18 mouse cellular contexts compared by ENCODE assay signal in the genomic region with DNA sequence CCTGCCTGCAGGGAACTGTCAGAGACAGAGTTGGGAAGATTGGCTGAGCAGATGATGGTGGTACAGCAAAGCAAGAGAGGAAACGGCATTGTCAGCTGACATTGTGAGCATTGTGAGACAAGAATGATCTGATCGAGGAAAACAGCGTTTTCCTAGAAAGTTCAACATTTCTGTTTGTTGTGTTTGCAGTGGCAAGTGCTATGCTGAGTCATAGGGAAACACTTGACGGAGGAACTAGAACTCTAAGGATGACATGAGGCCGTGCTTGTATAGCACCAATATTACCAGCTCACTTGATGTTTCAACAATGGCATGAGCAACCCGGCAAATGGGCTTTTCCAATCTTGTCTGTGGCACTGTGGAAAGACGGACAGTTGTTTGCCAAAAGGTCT.
DNase-seq lines count a peak whose midpoint lies in the region; ATAC-seq and TF ChIP-seq lines count a peak whose summit lies in the region.
"Had no signal": no experiment of that assay in that cellular context is flagged by ENCODE, and none has a peak within 500 bp of the region (broad histone marks: within the 10 kb centered on the region; RNA-seq: fewer than 3 reads in every experiment).

No protein-coding gene starts in this region.

- TF ChIP-seq POLR2A in heart, adult 2 months (IDR thresholded peaks at IDR 0.05; ENCODE audit: insufficient read depth, low read depth, low read length), result no peak

- no peaks in the 10 kb centered on the region for H3K9me3 ChIP-seq in kidney, embryonic 15.5 days (replicated peaks)
- no peaks in the 10 kb centered on the region for H3K9me3 ChIP-seq in lung, postnatal 0 days (ENCODE audit: low read length)
- H3K9me3 ChIP-seq in intestine, postnatal 0 days (ENCODE audit: control insufficient read depth), result no peaks in the 10 kb centered on the region
- H3K9me3 ChIP-seq: hindbrain, embryonic 12.5 days; neural tube, embryonic 12.5 days had no signal

- H3K27me3 ChIP-seq in heart, adult 2 months (ENCODE audit: control insufficient read depth, insufficient read depth, low read length), result no peaks in the 10 kb centered on the region
- no peaks in the 10 kb centered on the region for H3K27me3 ChIP-seq in kidney, embryonic 15.5 days
- H3K27me3 ChIP-seq in lung, postnatal 0 days (replicated peaks; ENCODE audit: insufficient read depth, low read length), result no peaks in the 10 kb centered on the region
- no peaks in the 10 kb centered on the region for H3K27me3 ChIP-seq in intestine, postnatal 0 days (replicated peaks; ENCODE audit: control insufficient read depth, insufficient read depth, low read length)
- H3K27me3 ChIP-seq: hindbrain, embryonic 12.5 days; neural tube, embryonic 12.5 days had no signal

- DNase-seq in heart, adult 11 months, result peak; percentile 74
- no peak for DNase-seq in heart, adult 2 months
- no peak for DNase-seq in kidney, postnatal 10 days
- peak; percentile 59 for DNase-seq in lung, postnatal 0 days (ENCODE audit: low spot score)
- no peak for DNase-seq in lung, adult 18-20 months
- DNase-seq in adrenal gland, adult 8-10 months, result no peak
- DNase-seq: adrenal gland, postnatal 36 days; cerebellum, adult 9-10 months; heart, postnatal 14 days; kidney, postnatal 4 days; liver; midbrain, embryonic 14.5 days; right cerebral cortex, postnatal 14 days had no signal

- no peak overlapping the region for H3K27ac ChIP-seq in heart, adult 2 months
- peak overlapping the region; percentile 34 for H3K27ac ChIP-seq in kidney, embryonic 15.5 days
- H3K27ac ChIP-seq in lung, postnatal 0 days (ENCODE audit: low read length), result peak overlapping the region; percentile 51; the same call in 1 of the 2 replicates
- H3K27ac ChIP-seq in intestine, postnatal 0 days (ENCODE audit: low read depth, low read length), result no peak overlapping the region
- H3K27ac ChIP-seq: hindbrain, embryonic 12.5 days; neural tube, embryonic 12.5 days had no signal

- intact Hi-C loops in heart, adult 2 months (cut with DNase I), result loop anchor here (5.0 to 10.0 kb wide), 3 partner anchors 71 to 199 kb away; no protein-coding TSS in a partner anchor

- no peaks in the 10 kb centered on the region for H3K79me2 ChIP-seq in heart, adult 2 months (replicated peaks; ENCODE audit: control insufficient read depth, insufficient read depth, low read length)

- H3K4me3 ChIP-seq in heart, adult 2 months, result no peak overlapping the region
- H3K4me3 ChIP-seq in kidney, embryonic 15.5 days (replicated peaks), result no peak overlapping the region
- no peak overlapping the region for H3K4me3 ChIP-seq in lung, postnatal 0 days (ENCODE audit: low read depth, low read length)
- no peak overlapping the region for H3K4me3 ChIP-seq in intestine, postnatal 0 days (ENCODE audit: low read depth, low read length)
- H3K4me3 ChIP-seq: hindbrain, embryonic 12.5 days; neural tube, embryonic 12.5 days had no signal

- H3K4me1 ChIP-seq in heart, adult 2 months (ENCODE audit: control insufficient read depth, insufficient read depth, low read length), result peaks cover 8% of the 10 kb centered on the region
- H3K4me1 ChIP-seq in kidney, embryonic 15.5 days, result peaks cover 37% of the 10 kb centered on the region
- peaks cover 11% of the 10 kb centered on the region; the same call in 1 of the 2 replicates for H3K4me1 ChIP-seq in lung, postnatal 0 days (ENCODE audit: insufficient read depth, low read depth, low read length)
- H3K4me1 ChIP-seq in intestine, postnatal 0 days (replicated peaks; ENCODE audit: control insufficient read depth, insufficient read depth, low read length), result peaks cover 19% of the 10 kb centered on the region; the same call in 1 of the 2 replicates

- 73% methylated on average over 7 of the region's 7 CpGs for WGBS in heart, adult 2 months
- WGBS in kidney, embryonic 15.5 days, result 86% methylated on average over 7 of the region's 7 CpGs
- WGBS in lung, postnatal 0 days, result 56% methylated on average over 7 of the region's 7 CpGs
- WGBS in intestine, postnatal 0 days, result 80% methylated on average over 7 of the region's 7 CpGs

- no peak overlapping the region for H3K9ac ChIP-seq in heart, adult 2 months (ENCODE audit: low read depth, low read length)
- no peak overlapping the region for H3K9ac ChIP-seq in kidney, embryonic 15.5 days
- no peak overlapping the region for H3K9ac ChIP-seq in lung, postnatal 0 days (replicated peaks; ENCODE audit: low read depth)
- no peak overlapping the region for H3K9ac ChIP-seq in intestine, postnatal 0 days (ENCODE audit: low read depth, low read length)
- H3K9ac ChIP-seq: hindbrain, embryonic 12.5 days; neural tube, embryonic 12.5 days had no signal

- TF ChIP-seq EP300 in heart, adult 2 months (IDR thresholded peaks at IDR 0.05; ENCODE audit: insufficient read depth, low read depth, low read length), result no peak
- TF ChIP-seq EP300 in lung, postnatal 0 days (IDR thresholded peaks at IDR 0.05), result no peak

- H3K4me2 ChIP-seq in kidney, embryonic 15.5 days, result no peak overlapping the region
- H3K4me2 ChIP-seq in lung, postnatal 0 days (replicated peaks; ENCODE audit: low read depth, low read length), result no peak overlapping the region
- H3K4me2 ChIP-seq in intestine, postnatal 0 days (replicated peaks; ENCODE audit: low read depth), result no peak overlapping the region
- H3K4me2 ChIP-seq: hindbrain, embryonic 12.5 days; neural tube, embryonic 12.5 days had no signal

- H3K36me3 ChIP-seq in heart, adult 2 months (ENCODE audit: control insufficient read depth, insufficient read depth, low read length), result peaks cover 2% of the 10 kb centered on the region; the same call in 1 of the 2 replicates
- H3K36me3 ChIP-seq in kidney, embryonic 15.5 days, result no peaks in the 10 kb centered on the region
- no peaks in the 10 kb centered on the region for H3K36me3 ChIP-seq in lung, postnatal 0 days (ENCODE audit: insufficient read depth, low read length)
- H3K36me3 ChIP-seq in intestine, postnatal 0 days (ENCODE audit: control insufficient read depth, insufficient read depth), result no peaks in the 10 kb centered on the region
- H3K36me3 ChIP-seq: hindbrain, embryonic 12.5 days; neural tube, embryonic 12.5 days had no signal

- TF ChIP-seq CTCF in heart, adult 2 months (IDR thresholded peaks at IDR 0.05), result no peak
- TF ChIP-seq CTCF in lung, postnatal 0 days (IDR thresholded peaks at IDR 0.05), result no peak
- no peak for TF ChIP-seq CTCF in intestine, postnatal 0 days (IDR thresholded peaks at IDR 0.05; ENCODE audit: low read depth)

- no peak for ATAC-seq in kidney, embryonic 15.5 days (replicated peaks; ENCODE audit: low FRiP score)
- 0 out of 2 replicates have a peak, but pooled peaks have one; percentile 3 for ATAC-seq in lung, postnatal 0 days
- ATAC-seq in intestine, postnatal 0 days, result no peak
- ATAC-seq: forebrain, embryonic 14.5 days had no signal

Comparison
In these comparisons a context has a peak if more than half of its experiments do, and no peak if none do; other contexts are left out.
1. DNase-seq: peak in heart, adult 11 months (single experiment) and lung, postnatal 0 days (single experiment); none in heart, adult 2 months (0 of 2), kidney, postnatal 10 days (single experiment), lung, adult 18-20 months (0 of 2) and adrenal gland, adult 8-10 months (single experiment).
2. H3K27ac ChIP-seq: peak in kidney, embryonic 15.5 days (single experiment) and lung, postnatal 0 days (single experiment); none in heart, adult 2 months (single experiment) and intestine, postnatal 0 days (single experiment).